Mouse (Mus musculus): ENCODE measurements around the gene Tenm2. TPM values are rescaled to one million over a fixed set of nuclear protein-coding genes. Genes with fewer than 3 reads are reported as not detected.

Tenm2 gene
- polyA plus RNA-seq, 1 experiment from 2014 or later, result 0.03 TPM

DNA sequence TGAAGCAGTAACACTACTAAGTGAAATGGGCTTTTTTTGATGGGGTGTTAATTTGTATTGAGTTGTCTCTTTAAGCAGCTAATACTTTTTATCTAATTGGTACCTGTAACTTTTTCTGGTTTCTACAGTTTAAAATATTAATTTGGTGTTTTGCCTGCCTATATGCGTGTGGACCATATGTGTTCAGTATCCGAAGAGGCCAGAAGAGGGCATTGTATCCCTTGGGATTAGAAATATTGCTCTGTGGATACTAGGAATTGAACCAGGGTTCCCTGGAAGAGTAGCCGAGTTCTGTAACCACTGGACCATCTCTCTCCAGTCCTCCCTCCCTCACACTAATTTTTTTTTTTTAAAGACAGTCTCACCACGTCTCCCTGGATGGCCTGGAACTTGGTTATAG is 1232.9 kb downstream of the Tenm2 start:
- no peak overlapping the region for H3K27ac ChIP-seq (replicated peaks)
- ATAC-seq (ENCODE audit: insufficient read depth), result no peak
- peaks cover 16% of the 10 kb centered on the region for H3K27me3 ChIP-seq
- no peak overlapping the region for H3K4me3 ChIP-seq (replicated peaks)
- 40% methylated on average over 4 of the region's 4 CpGs for WGBS (ENCODE audit: insufficient replicate concordance)
- no peak overlapping the region for H3K4me2 ChIP-seq
- no peak overlapping the region for H3K9ac ChIP-seq
- H3K9me3 ChIP-seq (replicated peaks), result no peaks in the 10 kb centered on the region
- no peaks in the 10 kb centered on the region for H3K36me3 ChIP-seq (replicated peaks)
- H3K4me1 ChIP-seq (replicated peaks), result peaks cover 10% of the 10 kb centered on the region

DNA sequence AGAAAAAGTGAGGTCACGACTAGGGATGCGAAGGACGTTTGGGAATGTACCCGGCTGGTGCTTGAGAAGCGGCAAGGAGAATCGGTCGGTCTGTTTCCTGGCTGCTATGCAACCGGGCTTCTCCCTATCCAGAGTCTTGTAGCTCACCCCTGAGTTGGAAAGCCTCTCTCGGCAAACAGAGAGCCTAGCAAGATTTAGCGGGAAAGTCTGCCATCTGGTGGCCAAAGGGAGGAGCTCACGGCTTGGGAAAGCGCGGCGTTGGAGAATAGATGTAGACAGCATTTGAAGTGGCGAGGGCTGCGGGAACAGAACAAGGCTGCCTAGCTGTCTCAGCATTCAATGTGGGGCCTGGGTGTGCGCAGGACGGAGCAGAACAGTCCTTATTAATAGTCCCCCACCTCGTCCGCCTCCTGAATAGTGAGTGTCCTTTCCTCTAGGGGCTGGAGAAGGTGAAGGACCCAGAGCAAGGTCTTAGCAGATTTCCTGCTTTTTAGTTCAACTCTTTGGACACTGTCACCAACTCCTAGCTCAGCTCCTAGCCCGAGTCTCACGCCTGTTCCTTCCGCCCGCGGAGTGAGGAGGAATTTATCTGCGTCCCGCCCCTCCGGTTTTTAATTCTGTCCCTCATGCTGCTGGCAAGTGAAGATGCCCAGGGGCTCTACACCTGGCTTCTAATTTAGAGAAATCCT is 1234.3 kb downstream of the Tenm2 start:
- no peak overlapping the region for H3K27ac ChIP-seq (replicated peaks)
- no peaks in the 10 kb centered on the region for H3K9me3 ChIP-seq (replicated peaks)
- no peaks in the 10 kb centered on the region for H3K36me3 ChIP-seq (replicated peaks)
- peak overlapping the region; percentile 50 for H3K4me2 ChIP-seq
- H3K27me3 ChIP-seq, result peaks cover 16% of the 10 kb centered on the region
- WGBS (ENCODE audit: insufficient replicate concordance), result 6% methylated on average over 28 of the region's 28 CpGs
- H3K9ac ChIP-seq, result no peak overlapping the region
- H3K4me1 ChIP-seq (replicated peaks), result peaks cover 10% of the 10 kb centered on the region
- ATAC-seq (ENCODE audit: insufficient read depth), result 0 out of 2 replicates have a peak, but pooled peaks have one; percentile 52
- H3K4me3 ChIP-seq (replicated peaks), result peak overlapping the region; percentile 27; the same call in 1 of the 2 replicates

DNA sequence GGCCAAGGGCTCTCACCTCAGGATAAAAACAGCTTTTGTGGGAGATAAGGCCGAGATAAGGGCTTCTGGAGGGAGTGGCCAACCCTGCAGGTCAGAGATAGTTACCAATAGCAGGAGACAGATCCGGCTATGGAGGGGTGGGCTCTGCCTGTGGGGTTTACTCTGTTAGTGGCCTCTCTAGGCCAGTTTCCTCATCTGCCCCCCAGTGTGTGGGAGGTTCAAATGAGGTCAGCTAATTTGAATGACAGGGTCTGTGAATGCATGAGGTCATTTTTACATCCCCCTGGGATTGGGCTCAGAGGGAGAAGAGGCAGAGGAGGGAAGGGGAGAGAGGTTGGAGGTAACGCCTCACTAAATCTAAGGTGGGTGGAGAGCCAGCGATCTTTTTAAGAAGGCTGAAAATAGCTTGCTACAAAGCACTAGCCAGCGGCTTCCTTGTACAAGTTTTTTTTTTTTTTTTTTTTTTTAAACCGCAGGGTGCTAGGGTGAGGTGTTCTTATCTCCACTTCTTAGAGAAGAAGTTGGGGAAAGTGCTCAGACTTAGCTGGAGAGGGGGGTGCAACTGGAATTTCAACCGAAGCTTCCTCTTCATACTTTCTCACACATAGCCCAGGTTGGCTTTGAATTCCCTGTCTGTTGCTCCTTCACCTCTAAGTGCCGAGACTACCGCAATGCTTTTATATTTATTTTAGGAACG is 1235.0 kb downstream of the Tenm2 start:
- Histone ChIP-seq H3K36me3 (replicated peaks) (no peaks in the 10 kb centered on the region), H3K9me3 (replicated peaks) (no peaks in the 10 kb centered on the region), H3K4me1 (replicated peaks) (peaks cover 10% of the 10 kb centered on the region), H3K27ac (replicated peaks) (no peak overlapping the region), H3K4me2 (peak overlapping the region; percentile 50), H3K9ac (no peak overlapping the region), H3K27me3 (peaks cover 16% of the 10 kb centered on the region), H3K4me3 (replicated peaks) (peak overlapping the region; percentile 27; the same call in 1 of the 2 replicates)
- peak; percentile 40; the same call in 1 of the 2 replicates for ATAC-seq (ENCODE audit: insufficient read depth)
- under 1% methylated on average over 10 of the region's 10 CpGs for WGBS (ENCODE audit: insufficient replicate concordance)

DNA sequence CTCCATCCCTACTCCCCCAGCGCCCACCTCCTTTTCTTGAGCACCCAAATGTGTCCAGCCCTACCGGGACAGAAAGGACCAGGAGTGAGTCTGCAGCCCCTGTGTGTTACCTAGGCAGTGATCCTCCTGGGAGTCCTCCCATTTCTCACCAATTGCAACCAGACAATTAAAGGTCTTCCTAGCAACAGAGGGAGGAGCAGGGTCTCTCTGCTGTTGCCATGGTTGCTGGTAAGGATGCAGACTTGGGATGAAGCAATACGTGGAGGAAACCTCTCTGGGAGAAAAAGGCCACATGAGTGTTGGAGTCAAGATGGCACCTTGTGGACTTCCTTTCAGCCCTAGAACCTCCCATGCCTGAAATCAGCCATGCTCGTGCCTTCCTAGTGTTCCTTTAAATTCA is 1235.7 kb downstream of the Tenm2 start:
- Histone ChIP-seq H3K36me3 (replicated peaks) (no peaks in the 10 kb centered on the region), H3K4me2 (no peak overlapping the region), H3K4me3 (replicated peaks) (no peak overlapping the region), H3K9me3 (replicated peaks) (no peaks in the 10 kb centered on the region), H3K9ac (no peak overlapping the region), H3K4me1 (replicated peaks) (peaks cover 10% of the 10 kb centered on the region), H3K27ac (replicated peaks) (no peak overlapping the region), H3K27me3 (peaks cover 16% of the 10 kb centered on the region)
- ATAC-seq (ENCODE audit: insufficient read depth), result no peak
- 16% methylated on average over 4 of the region's 4 CpGs for WGBS (ENCODE audit: insufficient replicate concordance)

DNA sequence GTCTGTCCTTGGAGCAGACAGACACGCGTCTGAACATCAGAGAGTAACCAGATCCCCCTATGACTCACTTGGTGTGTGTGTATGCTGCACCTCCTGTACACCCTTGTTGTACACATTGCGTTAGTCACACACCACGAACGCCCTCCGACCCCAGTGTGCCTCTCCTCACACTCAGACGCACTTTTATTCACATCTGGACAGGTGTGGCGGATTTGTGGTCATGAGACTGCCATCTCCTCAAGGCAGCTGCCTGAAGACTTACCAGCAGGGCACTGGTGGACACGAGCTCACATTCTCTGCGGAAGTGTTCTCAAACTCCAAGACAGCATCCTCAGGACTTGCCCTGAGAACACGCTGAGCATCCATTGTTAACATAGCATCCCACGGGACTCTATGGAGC is 1237.7 kb downstream of the Tenm2 start:
- no peak overlapping the region for H3K9ac ChIP-seq
- no peak overlapping the region for H3K4me3 ChIP-seq (replicated peaks)
- WGBS (ENCODE audit: insufficient replicate concordance), result 58% methylated on average over 12 of the region's 12 CpGs
- H3K9me3 ChIP-seq (replicated peaks), result no peaks in the 10 kb centered on the region
- peaks cover 10% of the 10 kb centered on the region for H3K4me1 ChIP-seq (replicated peaks)
- peaks cover 16% of the 10 kb centered on the region for H3K27me3 ChIP-seq
- no peak overlapping the region for H3K27ac ChIP-seq (replicated peaks)
- H3K4me2 ChIP-seq, result no peak overlapping the region
- no peak for ATAC-seq (ENCODE audit: insufficient read depth)
- no peaks in the 10 kb centered on the region for H3K36me3 ChIP-seq (replicated peaks)

DNA sequence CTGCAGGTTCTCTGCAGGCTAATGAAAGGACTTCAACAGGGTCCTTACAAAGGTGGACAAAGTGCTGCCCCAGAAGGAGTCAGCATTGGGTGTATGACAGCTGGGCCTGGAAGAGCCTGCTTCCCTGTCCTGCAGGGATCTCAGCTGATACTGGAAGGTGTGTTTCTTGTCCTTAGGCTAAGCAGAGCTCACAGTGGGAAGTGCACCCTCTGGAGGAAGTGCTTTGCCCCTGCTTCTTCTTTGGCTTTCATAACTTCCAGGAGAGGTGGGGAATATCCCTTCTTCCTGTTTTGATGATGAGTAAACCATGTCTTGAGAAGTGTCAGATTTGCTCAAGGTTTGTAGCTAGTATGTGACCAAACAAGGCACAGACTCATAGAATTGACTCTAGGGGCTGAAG is 1240.5 kb downstream of the Tenm2 start:
- no peak overlapping the region for H3K27ac ChIP-seq (replicated peaks)
- H3K36me3 ChIP-seq (replicated peaks), result no peaks in the 10 kb centered on the region
- no peaks in the 10 kb centered on the region for H3K9me3 ChIP-seq (replicated peaks)
- no peak for ATAC-seq (ENCODE audit: insufficient read depth)
- H3K4me3 ChIP-seq (replicated peaks), result no peak overlapping the region
- peaks cover 7% of the 10 kb centered on the region; the same call in 1 of the 2 replicates for H3K27me3 ChIP-seq
- no peak overlapping the region for H3K4me2 ChIP-seq
- H3K4me1 ChIP-seq (replicated peaks), result peaks cover 1% of the 10 kb centered on the region; the same call in 1 of the 2 replicates
- H3K9ac ChIP-seq, result no peak overlapping the region

DNA sequence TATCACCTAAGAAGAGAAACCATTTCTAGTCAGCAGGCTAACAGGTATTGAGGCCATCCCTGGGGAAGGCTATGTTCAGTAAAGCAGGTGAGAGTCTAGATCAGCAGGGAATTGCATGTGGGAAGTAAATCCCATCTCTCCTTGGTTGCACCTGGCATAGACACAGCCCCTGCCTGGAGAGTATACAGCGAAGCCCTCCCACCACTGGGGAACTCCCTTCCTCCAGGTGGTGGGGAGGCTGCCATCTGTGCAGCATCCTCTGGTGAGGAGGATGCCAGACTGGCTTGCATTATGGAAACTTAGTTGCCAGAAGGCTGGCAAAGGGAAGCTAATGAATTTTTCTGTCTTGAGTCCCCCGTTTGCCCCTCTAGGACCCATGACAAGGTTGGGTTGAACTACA is 1243.9 kb downstream of the Tenm2 start:
- no peak for ATAC-seq (ENCODE audit: insufficient read depth)
- no peak overlapping the region for H3K9ac ChIP-seq
- no peaks in the 10 kb centered on the region for H3K9me3 ChIP-seq (replicated peaks)
- H3K27me3 ChIP-seq, result no peaks in the 10 kb centered on the region
- no peaks in the 10 kb centered on the region for H3K4me1 ChIP-seq (replicated peaks)
- no peaks in the 10 kb centered on the region for H3K36me3 ChIP-seq (replicated peaks)
- 41% methylated on average over 2 of the region's 2 CpGs for WGBS (ENCODE audit: insufficient replicate concordance)
- H3K27ac ChIP-seq (replicated peaks), result no peak overlapping the region
- no peak overlapping the region for H3K4me2 ChIP-seq
- H3K4me3 ChIP-seq (replicated peaks), result no peak overlapping the region

DNA sequence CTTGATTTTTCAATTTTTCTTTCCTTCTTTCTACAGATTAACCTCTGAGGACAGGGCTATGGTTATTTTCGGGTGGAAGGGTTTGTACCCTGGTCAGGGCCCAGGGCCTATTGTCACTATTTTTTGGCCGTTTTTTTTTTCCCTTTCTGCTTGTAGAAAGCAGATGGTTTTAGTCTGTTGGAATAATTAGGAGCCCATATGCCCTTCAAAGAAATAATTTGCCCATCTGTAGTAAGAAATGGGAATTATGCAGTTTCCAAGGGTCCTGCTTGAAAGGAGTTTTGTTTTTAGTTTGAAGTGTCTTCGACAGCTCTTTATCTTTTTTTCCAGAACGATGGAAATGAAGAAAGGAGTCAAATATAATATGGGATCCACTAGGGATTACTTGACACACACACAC is 1245.8 kb downstream of the Tenm2 start:
- Histone ChIP-seq H3K36me3 (replicated peaks) (no peaks in the 10 kb centered on the region), H3K9ac (no peak overlapping the region), H3K27ac (replicated peaks) (no peak overlapping the region), H3K4me1 (replicated peaks) (peaks cover 6% of the 10 kb centered on the region; the same call in 1 of the 2 replicates), H3K9me3 (replicated peaks) (no peaks in the 10 kb centered on the region), H3K4me2 (no peak overlapping the region), H3K27me3 (peaks cover 6% of the 10 kb centered on the region), H3K4me3 (replicated peaks) (no peak overlapping the region)
- ATAC-seq (ENCODE audit: insufficient read depth), result no peak
- WGBS (ENCODE audit: insufficient replicate concordance), result 46% methylated on average over 4 of the region's 4 CpGs

DNA sequence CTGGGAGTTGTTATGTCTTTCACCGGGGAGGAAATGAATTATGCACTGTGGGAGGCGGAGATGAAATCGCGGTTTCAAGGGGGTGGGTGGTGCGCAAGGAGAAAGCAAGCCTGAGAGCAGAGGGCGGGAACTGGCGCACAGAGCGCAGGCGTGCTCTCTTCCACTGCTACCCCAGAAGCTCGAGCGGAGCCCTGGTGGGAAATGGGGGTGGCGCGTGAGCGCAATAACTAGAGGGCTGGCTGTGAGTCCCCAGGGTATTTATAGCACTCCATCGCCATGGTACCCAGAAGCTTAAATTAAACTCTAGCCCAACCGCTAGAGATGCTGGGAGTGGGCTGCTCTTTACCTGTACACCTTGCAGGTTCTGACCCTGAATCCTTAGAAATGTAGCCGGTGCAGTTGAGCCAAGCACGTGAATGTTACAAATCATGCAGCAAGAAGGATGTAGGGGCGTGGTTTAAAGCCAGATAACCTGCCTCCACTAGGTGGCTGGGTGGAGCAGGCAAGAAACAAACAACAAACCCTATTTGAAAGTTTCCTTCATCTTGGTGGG is 1249.8 kb downstream of the Tenm2 start:
- WGBS (ENCODE audit: insufficient replicate concordance), result under 1% methylated on average over 19 of the region's 19 CpGs
- peak overlapping the region; percentile 37 for H3K4me2 ChIP-seq
- ATAC-seq (ENCODE audit: insufficient read depth), result no peak

DNA sequence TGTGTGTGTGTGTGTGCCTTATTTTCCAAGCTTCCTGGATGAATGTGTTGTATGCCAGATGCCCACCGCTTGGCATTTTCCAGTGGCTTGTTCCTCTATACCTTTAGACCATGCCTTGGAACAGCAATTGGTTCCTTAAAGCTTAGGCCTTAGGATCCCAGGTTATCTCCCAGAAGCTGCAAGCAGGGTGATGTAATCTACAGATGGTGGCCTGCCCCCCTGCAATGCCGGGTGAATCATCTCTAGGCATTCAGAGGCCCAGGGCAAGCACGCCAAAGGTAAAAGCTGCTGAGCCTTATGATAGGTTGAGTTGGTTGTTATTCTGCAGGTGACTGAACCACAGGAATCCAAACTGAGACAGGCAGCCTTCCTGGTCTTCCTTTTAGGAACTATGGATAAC is 1253.0 kb downstream of the Tenm2 start:
- peaks cover 6% of the 10 kb centered on the region; the same call in 1 of the 2 replicates for H3K4me1 ChIP-seq (replicated peaks)
- H3K4me3 ChIP-seq (replicated peaks), result no peak overlapping the region
- no peak overlapping the region for H3K9ac ChIP-seq
- H3K27ac ChIP-seq (replicated peaks), result no peak overlapping the region
- ATAC-seq (ENCODE audit: insufficient read depth), result no peak
- H3K9me3 ChIP-seq (replicated peaks), result no peaks in the 10 kb centered on the region
- no peaks in the 10 kb centered on the region for H3K36me3 ChIP-seq (replicated peaks)
- peaks cover 49% of the 10 kb centered on the region for H3K27me3 ChIP-seq
- 71% methylated on average over 3 of the region's 3 CpGs for WGBS (ENCODE audit: insufficient replicate concordance)
- H3K4me2 ChIP-seq, result no peak overlapping the region

More for the DNA sequence above, 1249.8 kb downstream of the Tenm2 start:
- Histone ChIP-seq H3K9ac (no peak overlapping the region), H3K27ac (replicated peaks) (no peak overlapping the region), H3K36me3 (replicated peaks) (no peaks in the 10 kb centered on the region), H3K27me3 (peaks cover 17% of the 10 kb centered on the region), H3K9me3 (replicated peaks) (no peaks in the 10 kb centered on the region), H3K4me1 (replicated peaks) (peaks cover 6% of the 10 kb centered on the region; the same call in 1 of the 2 replicates), H3K4me3 (replicated peaks) (no peak overlapping the region)

DNA sequence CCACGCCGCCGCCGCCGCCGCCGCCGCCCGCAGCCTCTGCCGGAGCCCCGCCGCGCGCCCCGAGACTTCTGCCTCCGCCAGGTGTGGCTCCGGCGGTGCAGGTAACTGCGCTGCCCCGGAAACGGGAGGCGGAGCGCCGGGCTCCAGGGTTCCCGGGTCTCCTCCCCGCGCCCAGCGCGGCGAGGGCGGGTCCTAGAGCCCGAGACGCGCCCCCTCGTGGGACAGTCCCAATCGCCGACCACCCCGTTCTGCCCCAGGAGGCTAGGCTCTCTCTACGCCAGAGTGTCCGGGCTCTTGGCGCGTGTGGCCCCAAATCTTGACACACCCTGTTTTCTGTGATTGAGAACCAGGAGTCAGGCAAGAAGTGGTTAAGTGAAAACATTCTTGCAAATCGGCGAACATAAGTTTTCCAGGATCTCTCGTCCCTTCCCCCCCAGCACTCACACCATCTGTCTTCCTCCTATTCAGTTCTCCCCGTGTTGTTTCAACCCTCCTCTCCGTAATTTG is 1255.3 kb downstream of the Tenm2 start, which contains the start of gene Wwc1:
Gene Wwc1, minus strand, starts transcription at position 117 of the 507 bp plus-strand sequence.
- no peaks in the 10 kb centered on the region for H3K36me3 ChIP-seq (replicated peaks)
- H3K9me3 ChIP-seq (replicated peaks), result no peaks in the 10 kb centered on the region
- H3K4me2 ChIP-seq, result peak within 1 kb of the TSS; percentile 52
- ATAC-seq (ENCODE audit: insufficient read depth), result peak; percentile 70
- no peak within 1 kb of the TSS for H3K27ac ChIP-seq (replicated peaks)
- H3K4me1 ChIP-seq (replicated peaks), result peaks cover 3% of the 10 kb centered on the region; the same call in 1 of the 2 replicates
- H3K27me3 ChIP-seq, result peaks cover 49% of the 10 kb centered on the region
- under 1% methylated on average over 34 of the region's 47 CpGs for WGBS (ENCODE audit: insufficient replicate concordance)
- H3K9ac ChIP-seq, result no peak within 1 kb of the TSS; the same call in 1 of the 2 replicates
- H3K4me3 ChIP-seq (replicated peaks), result peak within 1 kb of the TSS; percentile 53
